Mouse (Mus musculus) neural tube, embryonic 13.5 days (tissue): ENCODE results near the gene Rps12. TPM values are rescaled to one million over a fixed set of nuclear protein-coding genes. Genes with fewer than 3 reads are reported as not detected.
A peak's percentile ranks its signal among the peaks of the same experiment; 100 is the strongest.

Source experiments
- ATAC-seq: fragments of 200-750 bp; cut with Nextera tagmentation; 2 replicates; pipeline ENCODE4 v1.8.0; 2017; ENCODE audit warnings: low read depth, mild to moderate bottlenecking, moderate TSS enrichment, moderate library complexity
- H3K27ac ChIP-seq: fragments of 300-500 bp; sonication (generic); replicated peaks from 2 replicates; pipeline ENCODE4 v1.5.1; 2015; ENCODE audit warnings: moderate library complexity, mild to moderate bottlenecking, inconsistent platforms
- H3K27me3 ChIP-seq: fragments of 300-500 bp; sonication (generic); 2 replicates; pipeline ENCODE4 v1.6.1; 2015; ENCODE audit warnings: mild to moderate bottlenecking, inconsistent platforms
- H3K36me3 ChIP-seq: fragments of 300-500 bp; sonication (generic); 2 replicates; pipeline ENCODE4 v1.6.1; 2015; ENCODE audit warnings: mild to moderate bottlenecking, inconsistent platforms
- H3K4me1 ChIP-seq: fragments of 300-500 bp; sonication (generic); replicated peaks from 2 replicates; pipeline ENCODE4 v1.6.1; 2015; ENCODE audit warnings: inconsistent platforms
- H3K4me2 ChIP-seq: fragments of 300-500 bp; sonication (generic); 2 replicates; pipeline ENCODE4 v1.6.1; 2015; ENCODE audit warnings: inconsistent platforms, mild to moderate bottlenecking, moderate library complexity
- H3K4me3 ChIP-seq: fragments of 300-500 bp; sonication (generic); 2 replicates; pipeline ENCODE4 v1.5.1; 2015; ENCODE audit warnings: mild to moderate bottlenecking, inconsistent platforms
- H3K9ac ChIP-seq: fragments of 300-500 bp; sonication (generic); 2 replicates; pipeline ENCODE4 v1.6.1; 2015; ENCODE audit warnings: moderate library complexity, mild to moderate bottlenecking, inconsistent platforms
- H3K9me3 ChIP-seq: fragments of 300-500 bp; sonication (generic); 2 replicates; pipeline ENCODE4 v1.6.1; 2016; ENCODE audit warnings: inconsistent platforms
- WGBS: fragments of 180-500 bp; shearing (Covaris S2); methylation state at CpG from one replicate; pipeline ENCODE4 v1.1.7; 2015; 5-methylcytosine and 5-hydroxymethylcytosine counted together
- polyA plus RNA-seq: library from polyadenylated mRNA; unstranded; fragments of >200 nt; fragmentation: Nextera tagmentation; extraction: Ambion mirVana; gene quantifications from 2 replicates; pipeline ENCODE4 v1.2.1, GENCODE M21; 2015

The Rps12 gene
- polyA plus RNA-seq, 1 experiment from 2014 or later = 111 TPM

DNA sequence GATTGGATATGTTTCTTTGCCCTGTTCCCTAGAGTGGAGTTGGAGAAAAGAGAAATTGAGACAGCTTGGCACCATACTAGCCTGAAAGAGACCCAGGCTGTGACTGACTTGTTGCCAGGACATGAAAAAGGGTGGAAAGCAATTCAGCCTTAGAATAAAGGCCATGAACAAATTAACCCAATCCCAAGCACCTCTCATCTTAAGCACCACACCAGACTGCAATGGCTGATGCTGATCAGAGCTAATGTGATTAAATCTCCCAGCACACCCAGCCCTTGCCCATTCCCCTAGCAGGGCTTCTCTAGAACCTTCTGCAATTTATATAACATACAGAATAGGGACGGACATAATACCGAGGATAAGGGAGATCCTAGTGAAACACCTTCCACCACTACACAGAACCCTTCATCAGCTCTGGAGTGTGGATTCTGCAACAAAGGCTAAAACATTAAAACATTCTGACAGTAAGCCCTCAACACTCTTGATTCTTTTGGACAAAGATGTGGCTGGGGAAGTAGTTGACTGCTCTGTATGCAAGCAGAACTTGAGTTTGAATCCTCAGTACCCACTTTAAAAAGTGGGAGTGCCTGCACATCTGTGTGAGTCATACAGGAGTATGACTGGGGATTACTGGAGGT lies 4.1 kb downstream of the Rps12 start:
- WGBS = 49% methylated on average over 2 of the region's 2 CpGs
- no peaks in the 10 kb centered on the region for H3K27me3 ChIP-seq
- no peak for ATAC-seq

DNA sequence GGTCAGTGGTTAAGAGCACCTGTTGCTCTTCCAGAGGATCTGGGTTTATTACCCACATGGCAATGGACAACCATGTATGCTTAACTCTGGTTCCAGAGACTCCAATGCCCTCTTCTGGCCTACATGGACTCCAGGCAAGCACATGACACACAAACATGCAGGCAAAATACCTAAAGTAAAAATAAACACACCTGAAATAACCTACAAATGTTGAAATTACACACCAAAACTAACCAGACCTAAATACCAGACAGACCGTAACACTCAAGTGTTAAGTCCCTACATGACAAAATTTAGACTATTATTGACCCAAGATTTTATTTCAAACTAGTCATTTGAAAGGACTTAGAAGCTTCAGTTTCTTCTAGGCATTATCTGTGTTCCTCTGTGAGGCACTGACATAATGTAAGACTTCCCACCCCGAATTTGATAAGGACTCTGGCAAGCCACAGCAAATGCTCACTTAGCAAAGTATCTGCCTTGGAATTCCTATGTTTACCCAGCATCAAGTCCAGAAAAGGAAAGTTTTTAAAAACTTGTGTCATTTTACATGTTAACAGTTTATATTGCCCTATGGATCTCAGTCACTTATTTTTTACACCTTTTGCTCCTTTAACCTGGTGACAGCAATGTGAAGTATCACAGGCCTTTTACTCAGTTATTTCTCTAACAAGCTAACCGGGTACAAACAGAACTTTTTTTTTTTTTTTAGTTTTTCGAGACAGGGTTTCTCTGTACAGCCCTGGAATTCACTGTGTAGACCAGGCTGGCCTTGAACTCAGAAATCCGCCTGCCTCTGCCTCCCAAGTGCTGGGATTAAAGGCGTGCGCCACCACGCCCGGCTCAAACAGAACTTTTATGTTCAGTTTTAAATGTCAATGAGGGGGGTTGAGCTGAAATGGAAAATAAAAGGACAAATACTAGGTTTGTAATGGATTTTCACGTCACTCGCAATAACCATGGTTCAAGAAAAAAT lies 5.0 kb downstream of the Rps12 start:
- Histone ChIP-seq H3K9ac (no peak overlapping the region), H3K4me3 (no peak overlapping the region), H3K36me3 (peaks cover 37% of the 10 kb centered on the region), H3K4me1 (peaks cover 24% of the 10 kb centered on the region), H3K4me2 (no peak overlapping the region), H3K9me3 (no peaks in the 10 kb centered on the region), H3K27ac (no peak overlapping the region), H3K27me3 (no peaks in the 10 kb centered on the region)
- ATAC-seq = no peak
- 85% methylated on average over 11 of the region's 11 CpGs for WGBS

More for the DNA sequence above, 4.1 kb downstream of the Rps12 start:
- Histone ChIP-seq H3K9ac (no peak overlapping the region), H3K9me3 (no peaks in the 10 kb centered on the region), H3K4me3 (no peak overlapping the region), H3K4me2 (no peak overlapping the region), H3K36me3 (peaks cover 37% of the 10 kb centered on the region), H3K27ac (no peak overlapping the region), H3K4me1 (peaks cover 26% of the 10 kb centered on the region)

DNA sequence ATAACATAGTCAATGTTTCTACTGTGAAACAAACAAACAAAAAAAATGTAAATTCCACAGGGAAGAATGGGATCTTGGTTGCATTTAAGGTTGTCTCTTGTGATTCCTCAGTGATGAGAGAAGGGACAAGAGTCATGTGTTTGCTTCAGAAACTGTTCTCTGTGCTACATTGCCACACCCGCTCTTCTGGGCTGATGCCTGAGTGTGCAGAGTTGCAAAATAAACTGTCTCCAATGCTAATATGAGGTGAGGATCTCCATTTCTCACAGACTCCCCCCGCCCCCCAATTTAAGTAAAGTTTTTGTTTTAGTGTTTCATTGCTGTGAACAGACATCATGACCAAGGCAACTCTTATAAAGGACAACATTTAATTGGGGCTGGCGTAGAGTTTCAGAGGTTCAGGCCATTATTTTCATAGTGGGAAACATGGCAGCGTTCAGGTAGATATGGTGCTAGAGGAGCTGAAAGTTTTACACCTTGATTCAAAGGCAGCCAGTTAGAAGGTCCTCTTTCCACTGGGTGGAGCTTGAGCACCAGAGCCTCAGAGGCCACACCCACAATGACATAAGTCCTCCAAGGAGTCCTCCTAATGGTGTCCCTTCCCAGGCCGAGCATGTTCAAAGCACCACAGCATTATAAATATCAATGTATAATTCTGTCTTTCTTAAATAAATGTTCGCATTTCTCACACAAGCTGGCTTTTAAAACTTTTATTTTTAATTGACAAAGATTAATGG lies 6.4 kb downstream of the Rps12 start:
- Histone ChIP-seq H3K9ac (no peak overlapping the region), H3K27ac (no peak overlapping the region), H3K4me1 (peaks cover 17% of the 10 kb centered on the region), H3K4me3 (no peak overlapping the region), H3K4me2 (no peak overlapping the region), H3K9me3 (no peaks in the 10 kb centered on the region), H3K27me3 (no peaks in the 10 kb centered on the region), H3K36me3 (peaks cover 36% of the 10 kb centered on the region)
- 87% methylated on average over 6 of the region's 6 CpGs for WGBS
- no peak for ATAC-seq

DNA sequence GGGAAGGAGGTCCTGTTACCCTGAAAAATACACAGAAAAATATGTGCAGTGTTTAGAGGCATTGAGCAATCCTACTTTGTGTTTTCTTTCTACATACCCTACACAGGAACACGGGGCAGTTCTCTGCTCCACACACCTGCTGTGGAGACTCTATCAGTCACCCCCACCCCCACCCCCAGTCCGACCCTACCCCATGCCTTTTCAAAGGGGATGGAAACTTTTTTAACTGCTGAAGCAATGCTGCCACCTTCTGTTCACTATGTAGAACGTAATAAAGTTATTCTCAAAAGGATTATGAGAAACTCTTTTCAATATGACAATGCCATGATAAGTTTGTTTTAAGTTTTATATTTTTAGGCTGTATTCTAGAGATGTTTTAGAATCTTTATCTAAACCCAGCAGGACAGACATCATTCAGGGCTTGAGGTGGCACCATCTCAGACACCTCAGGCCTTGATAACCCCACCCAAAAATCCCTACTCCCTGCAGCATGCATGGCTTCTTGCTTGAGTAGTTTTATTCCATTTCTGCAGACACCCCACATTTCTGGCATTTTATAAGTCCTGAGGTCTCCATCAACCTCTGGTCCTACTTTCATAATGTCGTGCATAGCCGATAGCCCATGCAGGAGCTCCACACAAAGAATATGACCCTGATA lies 9.7 kb downstream of the Rps12 start:
- Histone ChIP-seq H3K4me2 (no peak overlapping the region), H3K27ac (no peak overlapping the region), H3K27me3 (no peaks in the 10 kb centered on the region), H3K4me3 (no peak overlapping the region), H3K36me3 (peaks cover 5% of the 10 kb centered on the region; the same call in 1 of the 2 replicates), H3K9ac (no peak overlapping the region), H3K9me3 (no peaks in the 10 kb centered on the region), H3K4me1 (no peaks in the 10 kb centered on the region)
- WGBS = 36% methylated on average over 5 of the region's 5 CpGs
- ATAC-seq = 0 out of 2 replicates have a peak, but pooled peaks have one; percentile 54

DNA sequence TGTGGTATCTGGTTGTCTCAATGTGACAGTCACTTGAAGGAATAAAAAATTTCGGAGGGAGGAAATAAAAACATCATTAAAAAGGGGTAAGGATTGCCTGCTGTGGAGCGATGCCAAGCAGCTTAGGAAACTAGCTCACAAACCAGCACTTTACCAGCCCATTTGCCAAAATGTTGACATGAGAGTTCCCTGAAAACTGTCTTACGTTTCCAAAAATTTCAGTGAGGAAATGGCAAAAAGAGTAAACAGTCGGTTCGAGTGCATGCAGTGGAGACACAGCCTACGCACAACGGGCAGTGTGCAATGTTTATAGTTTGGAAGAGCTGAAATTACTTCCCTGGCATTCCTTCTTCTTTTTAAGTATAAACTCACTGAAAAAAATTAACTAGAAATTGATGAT lies 32.9 kb downstream of the Rps12 start:
- 83% methylated on average over 7 of the region's 7 CpGs for WGBS
- Histone ChIP-seq H3K9ac (no peak overlapping the region), H3K4me3 (no peak overlapping the region)

More for the DNA sequence above, 32.9 kb downstream of the Rps12 start:
- Histone ChIP-seq H3K27me3 (no peaks in the 10 kb centered on the region), H3K9me3 (no peaks in the 10 kb centered on the region), H3K4me1 (no peaks in the 10 kb centered on the region), H3K4me2 (no peak overlapping the region), H3K36me3 (no peaks in the 10 kb centered on the region), H3K27ac (no peak overlapping the region)
- no peak for ATAC-seq

Other genes with a start within 250 kb of the Rps12 start
- 19.4 and 21.2 TPM in 2 replicates for gene Slc18b1, start 9.7 kb upstream of the Rps12 start, polyA plus RNA-seq
- gene Vnn3, start 64.2 kb upstream of the Rps12 start, polyA plus RNA-seq = not detected in 2 replicates
- 0.12 TPM in 1 of 2 replicates, not detected in the other for gene Vnn1, start 107.4 kb upstream of the Rps12 start, polyA plus RNA-seq
- not detected in 2 replicates for gene Taar1, start 133.1 kb upstream of the Rps12 start, polyA plus RNA-seq
- 0.20 TPM in 1 of 2 replicates, not detected in the other for gene Taar2, start 151.3 kb upstream of the Rps12 start, polyA plus RNA-seq
- not detected in 2 replicates for gene Taar3, start 162.3 kb upstream of the Rps12 start, polyA plus RNA-seq
- not detected in 2 replicates for gene Taar4, start 173.2 kb upstream of the Rps12 start, polyA plus RNA-seq
- not detected in 2 replicates for gene Taar5, start 183.4 kb upstream of the Rps12 start, polyA plus RNA-seq
- gene Taar6, start 198.4 kb upstream of the Rps12 start, polyA plus RNA-seq = not detected in 2 replicates
- not detected in 2 replicates for gene Taar7a, start 206.2 kb upstream of the Rps12 start, polyA plus RNA-seq
- not detected in 2 replicates for gene Taar7b, start 212.7 kb upstream of the Rps12 start, polyA plus RNA-seq
- gene Taar7d, start 239.9 kb upstream of the Rps12 start, polyA plus RNA-seq = not detected in 2 replicates